Mouse (Mus musculus) erythroid progenitor cell, adult 5-6 weeks (primary cell): ENCODE measurements around the gene Cyp2c50. TPM values are rescaled to one million over a fixed set of nuclear protein-coding genes. Genes with fewer than 3 reads are reported as not detected.
"Not testable (repeated sequence)": the region's sequence is repeated elsewhere in the genome, so short reads cannot be mapped to it uniquely, and the experiment has no call there.

Source experiments
- ATAC-seq: replicated peaks from 2 replicates; pipeline ENCODE4 v1.8.0; 2016; ENCODE audit warnings: moderate number of reproducible peaks, mild to moderate bottlenecking, moderate TSS enrichment, inconsistent platforms; ENCODE audit not compliant: poor library complexity, low FRiP score, severe bottlenecking
- total RNA-seq, 2 experiments: library from RNA; stranded (forward) in 1 of 2; stranded (reverse) in 1 of 2; fragments of 150-400 nt in 1 of 2; fragments of 186-747, 209-891 nt in 1 of 2; gene quantifications; 2 replicates each; pipeline versions ENCODE4 v1.2.3 to v1.2.4; 2015 to 2017; ENCODE audit warnings: low replicate concordance in 2 of 2

The Cyp2c50 gene
- not detected in 2 replicates for total RNA-seq (2015; ENCODE audit: low replicate concordance)
- total RNA-seq (2017; ENCODE audit: low replicate concordance), result not detected in 2 replicates

- not testable (repeated sequence) for ATAC-seq
Measured at GRCm38 (mm10) chr19:40089421-40089820, at the start of gene Cyp2c50. TSS of gene Cyp2c50 (plus strand) at chr19:40089688.

- no peak for ATAC-seq
Measured at GRCm38 (mm10) chr19:40073701-40074100, 15.8 kb upstream of the Cyp2c50 start, which contains the start of gene Cyp2c54. TSS of gene Cyp2c54 (minus strand) at chr19:40073827.

GRCm38 (mm10) chr19:40088381-40088780, 1.1 kb upstream of the Cyp2c50 start:
- ATAC-seq, result no peak

GRCm38 (mm10) chr19:40091111-40091510, 1.6 kb downstream of the Cyp2c50 start:
- ATAC-seq, result no peak

GRCm38 (mm10) chr19:40119624-40120023, 30.1 kb downstream of the Cyp2c50 start:
- ATAC-seq, result not testable (repeated sequence)

GRCm38 (mm10) chr19:40125165-40125564, 35.7 kb downstream of the Cyp2c50 start:
- not testable (repeated sequence) for ATAC-seq

GRCm38 (mm10) chr19:40126996-40127395, 37.5 kb downstream of the Cyp2c50 start:
- ATAC-seq, result not testable (repeated sequence)

Other genes with a start within 250 kb of the Cyp2c50 start
- not detected in 2 replicates for gene Cyp2c69, start 202.9 kb upstream of the Cyp2c50 start, total RNA-seq (2015; ENCODE audit: low replicate concordance)
- not detected in 2 replicates for gene Cyp2c69, start 202.9 kb upstream of the Cyp2c50 start, total RNA-seq (2017; ENCODE audit: low replicate concordance)
- not detected in 2 replicates for gene Cyp2c37, start 97.3 kb upstream of the Cyp2c50 start, total RNA-seq (2015; ENCODE audit: low replicate concordance)
- not detected in 2 replicates for gene Cyp2c37, start 97.3 kb upstream of the Cyp2c50 start, total RNA-seq (2017; ENCODE audit: low replicate concordance)
- not detected in 2 replicates for gene Cyp2c54, start 15.9 kb upstream of the Cyp2c50 start, total RNA-seq (2015; ENCODE audit: low replicate concordance)
- not detected in 2 replicates for gene Cyp2c54, start 15.9 kb upstream of the Cyp2c50 start, total RNA-seq (2017; ENCODE audit: low replicate concordance)
- not detected in 2 replicates for gene Cyp2c70, start 97.6 kb downstream of the Cyp2c50 start, total RNA-seq (2015; ENCODE audit: low replicate concordance)
- gene Cyp2c70, start 97.6 kb downstream of the Cyp2c50 start, total RNA-seq (2017; ENCODE audit: low replicate concordance), result not detected in 2 replicates
- gene Pdlim1, start 182.2 kb downstream of the Cyp2c50 start, total RNA-seq (2015; ENCODE audit: low replicate concordance), result 19.8 and 40.2 TPM in 2 replicates
- gene Pdlim1, start 182.2 kb downstream of the Cyp2c50 start, total RNA-seq (2017; ENCODE audit: low replicate concordance), result 13.3 and 17.2 TPM in 2 replicates